Mouse (Mus musculus) neutrophil, adult 5-6 weeks (primary cell): ENCODE data around the gene Zfp422. TPM values are rescaled to one million over a fixed set of nuclear protein-coding genes. Genes with fewer than 3 reads are reported as not detected.
"Not testable (repeated sequence)": the region's sequence is repeated elsewhere in the genome, so short reads cannot be mapped to it uniquely, and the experiment has no call there.

ENCODE experiments used
- ATAC-seq: fragments of 151-379, 151-347 bp; 2 replicates; pipeline ENCODE4 v1.8.0; 2017; ENCODE audit warnings: mild to moderate bottlenecking, moderate TSS enrichment; ENCODE audit not compliant: insufficient number of reproducible peaks, poor library complexity, low FRiP score, severe bottlenecking; ENCODE audit errors: extremely low read depth
- total RNA-seq: library from RNA; stranded (forward); fragments of 200-1000 nt; gene quantifications from 2 replicates; pipeline ENCODE4 v1.2.3, GENCODE M21; 2017

The Zfp422 gene
- total RNA-seq, 1 experiment from 2014 or later = 11.6 TPM

- ATAC-seq = no peak
Observed at GRCm38 (mm10) chr6:116618073-116618472, 10.7 kb downstream of the Zfp422 start.

- no peak for ATAC-seq
Observed at GRCm38 (mm10) chr6:116615719-116616118, 13.1 kb downstream of the Zfp422 start.

GRCm38 (mm10) chr6:116607230-116607629 is 21.6 kb downstream of the Zfp422 start:
- no peak for ATAC-seq

GRCm38 (mm10) chr6:116600969-116601368 is 27.8 kb downstream of the Zfp422 start:
- ATAC-seq = not testable (repeated sequence)

GRCm38 (mm10) chr6:116584095-116584494 is 44.7 kb downstream of the Zfp422 start, which contains the start of gene Olfr215:
Gene Olfr215 (minus strand): TSS chr6:116584195.
- no peak for ATAC-seq

Other genes starting within 250 kb of the Zfp422 start
- gene Alox5, start 167.8 kb downstream of the Zfp422 start, total RNA-seq = 110 and 128 TPM in 2 replicates
- gene Olfr211, start 139.9 kb downstream of the Zfp422 start, total RNA-seq = not detected in 2 replicates
- gene Olfr212, start 122.5 kb downstream of the Zfp422 start, total RNA-seq = not detected in 2 replicates
- gene Olfr213, start 90.5 kb downstream of the Zfp422 start, total RNA-seq = not detected in 2 replicates
- not detected in 2 replicates for gene Gm5580, start 77.9 kb downstream of the Zfp422 start, total RNA-seq
- gene Olfr214, start 74.8 kb downstream of the Zfp422 start, total RNA-seq = not detected in 2 replicates
- gene Olfr215, start 44.8 kb downstream of the Zfp422 start, total RNA-seq = not detected in 2 replicates
- not detected in 2 replicates for gene Depp1, start 21.6 kb upstream of the Zfp422 start, total RNA-seq
- 32.2 and 39.9 TPM in 2 replicates for gene Rassf4, start 45.0 kb upstream of the Zfp422 start, total RNA-seq
- 0.23 and 0.37 TPM in 2 replicates for gene Tmem72, start 87.9 kb upstream of the Zfp422 start, total RNA-seq